Mouse (Mus musculus): ENCODE data around the gene Nin. TPM values are rescaled to one million over a fixed set of nuclear protein-coding genes. Genes with fewer than 3 reads are reported as not detected.

Nin gene
- polyA plus RNA-seq, 1 experiment = 18.9 TPM

GRCm38 (mm10) chr12:70088297-70088696 is 25.2 kb downstream of the Nin start:
- WGBS = 83% methylated on average over 4 of the region's 4 CpGs
- DNase-seq = no peak
- Histone ChIP-seq H3K4me1 (ENCODE audit: control insufficient read depth, insufficient read depth, low read length) (peaks cover 3% of the 10 kb centered on the region; the same call in 1 of the 2 replicates), H3K4me3 (replicated peaks; ENCODE audit: extremely low read depth, low read depth, low read length) (no peak overlapping the region)
- TF ChIP-seq CTCF (IDR thresholded peaks at IDR 0.05; ENCODE audit: insufficient read depth, low read length) (no peak), POLR2A (IDR thresholded peaks at IDR 0.05; ENCODE audit: borderline replicate concordance, extremely low read depth, low read depth, low read length) (no peak)

DNA sequence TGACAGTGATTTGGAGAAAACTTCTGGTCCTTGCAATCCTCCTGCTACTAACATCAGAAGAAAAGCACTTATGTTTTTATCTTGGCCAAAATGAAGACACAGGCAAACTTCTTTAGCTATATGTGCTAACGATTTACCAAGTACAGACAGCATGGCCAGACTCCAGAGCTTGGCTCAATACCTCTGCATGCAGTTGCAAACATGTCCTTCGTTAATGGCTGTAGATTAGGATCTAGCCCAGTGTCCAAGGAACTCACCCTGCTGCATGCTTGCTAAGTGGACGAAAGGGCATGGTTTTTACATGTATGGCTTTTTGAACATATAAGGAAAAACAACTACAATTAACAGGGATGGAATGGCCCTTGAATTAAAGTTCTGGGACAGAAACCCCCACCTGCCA is 28.2 kb downstream of the Nin start:
- peaks cover 5% of the 10 kb centered on the region; the same call in 1 of the 2 replicates for H3K4me1 ChIP-seq (ENCODE audit: control insufficient read depth, insufficient read depth, low read length)
- TF ChIP-seq POLR2A (IDR thresholded peaks at IDR 0.05; ENCODE audit: borderline replicate concordance, extremely low read depth, low read depth, low read length) = no peak
- no peak for TF ChIP-seq CTCF (IDR thresholded peaks at IDR 0.05; ENCODE audit: insufficient read depth, low read length)
- H3K4me3 ChIP-seq (replicated peaks; ENCODE audit: extremely low read depth, low read depth, low read length) = no peak overlapping the region
- DNase-seq = no peak
- 48% methylated on average over 3 of the region's 3 CpGs for WGBS

- no peak for DNase-seq
These were observed 29.3 kb downstream of the Nin start for GRCm38 (mm10) chr12:70084198-70084597.

GRCm38 (mm10) chr12:70083737-70084136 is 29.8 kb downstream of the Nin start:
- Histone ChIP-seq H3K4me1 (ENCODE audit: control insufficient read depth, insufficient read depth, low read length) (peaks cover 5% of the 10 kb centered on the region; the same call in 1 of the 2 replicates), H3K4me3 (replicated peaks; ENCODE audit: extremely low read depth, low read depth, low read length) (no peak overlapping the region)
- TF ChIP-seq CTCF (IDR thresholded peaks at IDR 0.05; ENCODE audit: insufficient read depth, low read length) (no peak), POLR2A (IDR thresholded peaks at IDR 0.05; ENCODE audit: borderline replicate concordance, extremely low read depth, low read depth, low read length) (no peak)
- DNase-seq = no peak
- WGBS = 94% methylated on average over 4 of the region's 4 CpGs

More at GRCm38 (mm10) chr12:70084198-70084597, 29.3 kb downstream of the Nin start:
- Histone ChIP-seq H3K4me3 (replicated peaks; ENCODE audit: extremely low read depth, low read depth, low read length) (no peak overlapping the region), H3K4me1 (ENCODE audit: control insufficient read depth, insufficient read depth, low read length) (peaks cover 5% of the 10 kb centered on the region; the same call in 1 of the 2 replicates)
- whole genome bisulfite sequencing = 79% methylated on average over 5 of the region's 5 CpGs
- TF ChIP-seq CTCF (IDR thresholded peaks at IDR 0.05; ENCODE audit: insufficient read depth, low read length) = no peak

DNA sequence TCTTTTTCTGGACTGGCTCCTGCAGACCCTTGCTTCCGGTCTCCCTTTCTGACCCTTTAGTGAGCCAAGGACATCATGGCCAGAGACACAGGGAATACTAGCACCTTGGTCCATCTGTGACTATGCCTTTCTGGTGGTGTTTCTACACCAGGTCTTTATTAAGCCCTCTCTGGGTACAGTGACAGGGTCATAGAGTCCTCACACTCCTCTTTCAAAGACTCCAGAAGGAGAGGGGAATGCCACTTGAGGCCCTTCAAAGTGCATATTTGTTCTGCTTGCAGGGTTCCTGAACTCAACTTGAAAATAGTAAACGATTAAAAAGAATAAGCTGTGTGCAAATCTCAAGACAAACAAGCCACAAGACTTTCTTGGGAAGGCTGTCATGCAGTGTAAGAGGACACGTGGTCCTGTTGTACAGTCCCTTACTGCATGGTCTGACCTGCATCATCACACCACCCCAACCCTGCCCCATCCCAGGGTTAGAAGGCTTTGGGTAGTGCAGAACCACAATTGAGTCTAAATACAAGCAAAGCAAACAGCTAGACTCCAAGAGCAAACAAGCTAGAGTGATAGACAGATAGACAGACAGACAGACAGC is 30.5 kb downstream of the Nin start:
- TF ChIP-seq POLR2A (IDR thresholded peaks at IDR 0.05; ENCODE audit: borderline replicate concordance, extremely low read depth, low read depth, low read length) (no peak), CTCF (IDR thresholded peaks at IDR 0.05; ENCODE audit: insufficient read depth, low read length) (no peak)
- 78% methylated on average over 3 of the region's 3 CpGs for WGBS

GRCm38 (mm10) chr12:70082485-70082884 is 31.0 kb downstream of the Nin start:
- DNase-seq = no peak
- WGBS = 74% methylated on average over 9 of the region's 9 CpGs
- Histone ChIP-seq H3K4me1 (ENCODE audit: control insufficient read depth, insufficient read depth, low read length) (peaks cover 5% of the 10 kb centered on the region; the same call in 1 of the 2 replicates), H3K4me3 (replicated peaks; ENCODE audit: extremely low read depth, low read depth, low read length) (no peak overlapping the region)
- TF ChIP-seq POLR2A (IDR thresholded peaks at IDR 0.05; ENCODE audit: borderline replicate concordance, extremely low read depth, low read depth, low read length) (no peak), CTCF (IDR thresholded peaks at IDR 0.05; ENCODE audit: insufficient read depth, low read length) (no peak)

More for the DNA sequence above, 30.5 kb downstream of the Nin start:
- H3K4me3 ChIP-seq (replicated peaks; ENCODE audit: extremely low read depth, low read depth, low read length) = no peak overlapping the region
- H3K4me1 ChIP-seq (ENCODE audit: control insufficient read depth, insufficient read depth, low read length) = peaks cover 5% of the 10 kb centered on the region; the same call in 1 of the 2 replicates
- DNase-seq = no peak

GRCm38 (mm10) chr12:70078471-70079025 is 35.0 kb downstream of the Nin start:
- H3K4me1 ChIP-seq (ENCODE audit: control insufficient read depth, insufficient read depth, low read length) = peaks cover 6% of the 10 kb centered on the region; the same call in 1 of the 2 replicates
- H3K4me3 ChIP-seq (replicated peaks; ENCODE audit: extremely low read depth, low read depth, low read length) = no peak overlapping the region
- DNase-seq = no peak
- TF ChIP-seq CTCF (IDR thresholded peaks at IDR 0.05; ENCODE audit: insufficient read depth, low read length) (no peak), POLR2A (IDR thresholded peaks at IDR 0.05; ENCODE audit: borderline replicate concordance, extremely low read depth, low read depth, low read length) (no peak)
- 76% methylated on average over 7 of the region's 7 CpGs for WGBS

DNA sequence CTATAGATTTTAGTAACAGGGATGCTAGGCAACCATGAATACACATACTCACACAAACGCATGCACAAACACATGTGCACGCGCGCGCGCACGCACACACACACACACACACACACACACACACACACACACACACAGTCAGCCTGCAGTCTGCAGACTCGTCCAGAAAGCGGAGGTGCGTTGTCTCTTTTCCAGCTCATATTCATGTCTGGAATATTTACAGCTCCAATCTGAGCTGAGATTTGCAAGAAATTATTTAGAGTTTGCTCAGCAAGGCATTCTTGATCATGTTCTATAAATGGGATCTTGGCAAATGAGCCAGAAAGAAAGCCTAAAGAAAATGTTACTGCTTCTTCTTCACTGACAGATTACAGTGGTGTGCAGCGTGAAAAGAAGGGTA is 37.0 kb downstream of the Nin start:
- no peak for DNase-seq
- WGBS = 91% methylated on average over 11 of the region's 11 CpGs
- no peak overlapping the region for H3K4me3 ChIP-seq (replicated peaks; ENCODE audit: extremely low read depth, low read depth, low read length)
- H3K4me1 ChIP-seq (ENCODE audit: control insufficient read depth, insufficient read depth, low read length) = peaks cover 4% of the 10 kb centered on the region; the same call in 1 of the 2 replicates
- TF ChIP-seq CTCF (IDR thresholded peaks at IDR 0.05; ENCODE audit: insufficient read depth, low read length) = no peak
- TF ChIP-seq POLR2A (IDR thresholded peaks at IDR 0.05; ENCODE audit: borderline replicate concordance, extremely low read depth, low read depth, low read length) = no peak

DNA sequence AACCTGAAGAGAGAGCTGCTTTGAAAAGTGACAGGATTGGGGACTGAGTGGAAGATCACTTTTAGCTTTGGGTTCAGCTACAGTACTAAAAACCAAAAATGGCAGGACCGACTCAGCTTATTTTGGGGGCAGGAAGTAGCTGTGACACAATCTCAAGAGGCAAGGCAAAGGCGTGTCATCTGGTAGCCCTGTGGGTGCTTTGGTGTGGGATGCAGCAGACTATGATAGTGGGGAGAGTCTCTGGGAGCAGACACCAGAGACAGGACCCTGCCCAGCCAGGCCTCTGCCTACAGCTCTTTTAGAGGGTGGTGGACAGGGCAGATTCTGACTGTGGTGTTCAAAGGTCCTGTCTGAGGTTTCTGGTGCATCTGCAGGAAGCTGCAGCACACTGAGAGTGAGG is 38.5 kb downstream of the Nin start:
- no peak overlapping the region for H3K4me3 ChIP-seq (replicated peaks; ENCODE audit: extremely low read depth, low read depth, low read length)
- WGBS = 49% methylated on average over 2 of the region's 2 CpGs
- DNase-seq = no peak
- TF ChIP-seq POLR2A (IDR thresholded peaks at IDR 0.05; ENCODE audit: borderline replicate concordance, extremely low read depth, low read depth, low read length) (no peak), CTCF (IDR thresholded peaks at IDR 0.05; ENCODE audit: insufficient read depth, low read length) (no peak)
- H3K4me1 ChIP-seq (ENCODE audit: control insufficient read depth, insufficient read depth, low read length) = peaks cover 4% of the 10 kb centered on the region; the same call in 1 of the 2 replicates

DNA sequence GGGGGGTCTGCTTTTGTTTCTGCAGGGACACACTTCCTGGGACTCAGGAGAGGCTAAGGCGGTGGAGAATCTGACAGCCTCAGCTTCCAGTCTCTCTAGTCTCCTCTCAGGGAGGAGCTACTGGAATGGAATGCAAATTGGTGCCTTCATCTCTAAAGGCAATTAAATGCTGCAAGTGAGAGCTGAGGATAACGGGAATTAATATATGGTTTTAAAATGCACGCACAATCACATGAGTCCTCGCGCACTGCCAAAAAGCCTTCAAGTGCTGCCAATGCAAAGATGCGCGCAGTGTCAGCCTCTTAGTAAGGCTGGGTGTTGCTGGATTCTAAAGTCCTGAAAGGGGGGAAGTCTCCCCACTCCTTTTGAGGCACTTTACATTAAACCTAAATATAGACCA is 42.6 kb downstream of the Nin start:
- WGBS = 89% methylated on average over 7 of the region's 7 CpGs

More for the DNA sequence above, 42.6 kb downstream of the Nin start:
- no peak for TF ChIP-seq POLR2A (IDR thresholded peaks at IDR 0.05; ENCODE audit: borderline replicate concordance, extremely low read depth, low read depth, low read length)
- no peak for TF ChIP-seq CTCF (IDR thresholded peaks at IDR 0.05; ENCODE audit: insufficient read depth, low read length)
- H3K4me1 ChIP-seq (ENCODE audit: control insufficient read depth, insufficient read depth, low read length) = peaks cover 4% of the 10 kb centered on the region; the same call in 1 of the 2 replicates
- no peak overlapping the region for H3K4me3 ChIP-seq (replicated peaks; ENCODE audit: extremely low read depth, low read depth, low read length)
- DNase-seq = no peak
